Mouse (Mus musculus) kidney, embryonic 16.5 days (tissue): ENCODE data around the gene Samd13. TPM values are rescaled to one million over a fixed set of nuclear protein-coding genes. Genes with fewer than 3 reads are reported as not detected.
A peak's percentile ranks its signal among the peaks of the same experiment; 100 is the strongest.

ENCODE experiments used
- ATAC-seq: fragments of 200-750 bp; cut with Nextera tagmentation; 2 replicates; pipeline ENCODE4 v1.8.0; 2017; ENCODE audit warnings: moderate TSS enrichment; ENCODE audit not compliant: low FRiP score, low TSS enrichment
- H3K27ac ChIP-seq: fragments of 300-500 bp; sonication (generic); 2 replicates; pipeline ENCODE4 v1.5.1; 2014; ENCODE audit warnings: low read length
- H3K27me3 ChIP-seq: fragments of 300-500 bp; sonication (generic); 2 replicates; pipeline ENCODE4 v1.6.1; 2014; ENCODE audit warnings: low read length, control low read depth, mixed read lengths; ENCODE audit not compliant: insufficient read depth
- H3K36me3 ChIP-seq: fragments of 300-500 bp; sonication (generic); 2 replicates; pipeline ENCODE4 v1.6.1; 2014; ENCODE audit warnings: low read length, control low read depth, mixed read lengths; ENCODE audit not compliant: insufficient read depth
- H3K4me1 ChIP-seq: fragments of 300-500 bp; sonication (generic); 2 replicates; pipeline ENCODE4 v1.6.1; 2014; ENCODE audit warnings: low read length, control low read depth, mixed read lengths; ENCODE audit not compliant: insufficient read depth
- H3K4me2 ChIP-seq: fragments of 300-500 bp; sonication (generic); replicated peaks from 2 replicates; pipeline ENCODE4 v1.6.1; 2014; ENCODE audit warnings: low read depth, low read length
- H3K4me3 ChIP-seq: fragments of 300-500 bp; sonication (generic); 2 replicates; pipeline ENCODE4 v1.5.1; 2014; ENCODE audit warnings: mild to moderate bottlenecking, low read length
- H3K9ac ChIP-seq: fragments of 300-500 bp; sonication (generic); replicated peaks from 2 replicates; pipeline ENCODE4 v1.6.1; 2014; ENCODE audit warnings: low read length
- H3K9me3 ChIP-seq: fragments of 300-500 bp; sonication (generic); 2 replicates; pipeline ENCODE4 v1.6.1; 2016; ENCODE audit warnings: low read length, control low read depth
- WGBS: fragments of 180-500 bp; shearing (Covaris S2); extraction: QIAGEN DNeasy Blood & Tissue Kit; methylation state at CpG from one replicate; pipeline ENCODE4 v1.1.7; 2014; 5-methylcytosine and 5-hydroxymethylcytosine counted together
- polyA plus RNA-seq: library from polyadenylated mRNA; unstranded; fragments of >200 nt; fragmentation: Nextera tagmentation; extraction: Ambion mirVana; gene quantifications from 2 replicates; pipeline ENCODE4 v1.2.1, GENCODE M21; 2015

Samd13 gene
- polyA plus RNA-seq, 1 experiment from 2014 or later = 1.1 TPM

DNA sequence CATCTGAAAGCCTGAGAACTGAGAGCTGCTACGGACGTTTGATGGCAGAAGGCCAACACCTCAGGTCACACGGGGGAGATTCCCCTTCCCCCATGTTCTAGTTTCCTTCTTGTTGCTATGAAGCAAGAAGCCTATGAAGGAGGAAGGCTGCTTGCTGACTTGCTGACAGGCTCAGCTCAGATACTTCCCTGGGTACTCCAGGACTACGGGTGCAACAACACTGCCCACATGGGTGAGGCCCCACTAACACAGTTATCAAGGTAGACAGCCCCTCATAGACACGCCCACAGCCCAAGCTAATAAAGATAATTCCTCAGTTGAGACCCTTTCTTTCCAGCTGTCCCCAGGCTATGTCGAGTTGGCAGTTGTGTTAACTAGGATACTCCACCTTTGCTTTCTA is 31.7 kb downstream of the Samd13 start:
- Histone ChIP-seq H3K4me2 (no peak overlapping the region), H3K4me1 (0 out of 2 replicates have a peak, but pooled peaks cover 6% of the 10 kb centered on the region), H3K27me3 (no peaks in the 10 kb centered on the region), H3K4me3 (no peak overlapping the region), H3K9me3 (no peaks in the 10 kb centered on the region), H3K9ac (no peak overlapping the region), H3K36me3 (no peaks in the 10 kb centered on the region), H3K27ac (no peak overlapping the region)
- WGBS = 55% methylated on average over 6 of the region's 6 CpGs
- no peak for ATAC-seq

GRCm38 (mm10) chr3:146652431-146652830 is 33.0 kb downstream of the Samd13 start:
- Histone ChIP-seq H3K27ac (no peak overlapping the region), H3K9ac (no peak overlapping the region), H3K4me1 (0 out of 2 replicates have a peak, but pooled peaks cover 6% of the 10 kb centered on the region), H3K9me3 (no peaks in the 10 kb centered on the region), H3K4me2 (no peak overlapping the region), H3K36me3 (no peaks in the 10 kb centered on the region), H3K27me3 (no peaks in the 10 kb centered on the region), H3K4me3 (no peak overlapping the region)
- 91% methylated on average over 5 of the region's 5 CpGs for WGBS
- ATAC-seq = no peak

GRCm38 (mm10) chr3:146651217-146651616 is 34.2 kb downstream of the Samd13 start, which contains the start of gene 4930503B20Rik:
Gene 4930503B20Rik (minus strand): TSS chr3:146651317.
- WGBS = 85% methylated on average over 3 of the region's 3 CpGs
- no peak within 1 kb of the TSS for H3K27ac ChIP-seq

DNA sequence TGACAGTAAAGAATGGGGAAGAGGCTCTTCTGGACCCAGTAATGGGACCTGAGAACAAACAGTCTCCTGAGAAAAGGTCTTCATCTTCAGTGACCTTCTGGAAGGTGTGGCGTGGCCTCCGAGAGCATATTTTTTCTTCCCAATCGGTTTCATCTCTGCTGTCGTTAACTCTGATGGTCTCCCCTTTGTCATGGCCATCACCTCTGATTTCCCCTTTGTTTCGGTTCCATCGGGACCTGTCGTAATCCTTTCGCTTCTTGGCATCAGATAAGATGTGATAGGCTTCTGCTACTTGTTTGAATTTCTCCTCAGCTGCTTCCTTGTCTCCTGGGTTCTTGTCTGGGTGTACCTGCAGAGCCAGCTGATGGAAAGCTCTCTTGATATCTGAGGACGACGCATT is 34.7 kb downstream of the Samd13 start:
- H3K4me3 ChIP-seq = no peak overlapping the region
- WGBS = 87% methylated on average over 10 of the region's 10 CpGs
- H3K9ac ChIP-seq = no peak overlapping the region

More at GRCm38 (mm10) chr3:146651217-146651616, 34.2 kb downstream of the Samd13 start, which contains the start of gene 4930503B20Rik:
- H3K4me3 ChIP-seq = no peak within 1 kb of the TSS
- no peak for ATAC-seq
- H3K4me1 ChIP-seq = 0 out of 2 replicates have a peak, but pooled peaks cover 6% of the 10 kb centered on the region
- no peak within 1 kb of the TSS for H3K9ac ChIP-seq
- H3K9me3 ChIP-seq = no peaks in the 10 kb centered on the region
- no peaks in the 10 kb centered on the region for H3K27me3 ChIP-seq
- H3K4me2 ChIP-seq = no peak within 1 kb of the TSS
- H3K36me3 ChIP-seq = no peaks in the 10 kb centered on the region

DNA sequence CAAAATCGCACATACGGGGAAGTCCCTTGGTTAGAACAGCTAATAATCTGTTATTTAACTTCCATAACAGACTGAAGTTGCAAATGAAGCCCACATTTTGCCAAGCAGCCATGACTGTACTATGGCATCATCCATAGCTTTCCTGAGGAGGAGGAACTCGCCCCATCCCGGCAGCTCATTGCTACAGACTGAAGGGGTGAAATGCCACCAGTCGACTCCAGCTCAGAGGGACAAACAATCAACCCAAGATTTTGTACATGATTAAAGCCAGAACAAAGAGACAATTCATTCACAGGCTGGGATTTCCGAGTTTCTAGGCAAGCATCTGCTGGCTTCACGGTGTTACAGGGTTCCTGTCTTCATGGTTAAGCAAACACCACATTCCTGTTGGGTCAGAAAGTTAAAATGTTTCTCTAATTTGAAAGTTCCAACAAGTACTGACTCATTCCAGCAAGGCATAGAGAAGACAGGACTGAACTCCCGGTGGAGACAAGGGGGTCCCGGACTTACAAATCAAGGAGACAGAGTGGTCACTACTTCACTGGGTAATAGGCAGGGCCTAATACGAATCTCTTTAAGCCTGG is 36.0 kb downstream of the Samd13 start:
- no peaks in the 10 kb centered on the region for H3K4me1 ChIP-seq
- H3K9me3 ChIP-seq = no peaks in the 10 kb centered on the region
- no peaks in the 10 kb centered on the region for H3K27me3 ChIP-seq
- H3K4me3 ChIP-seq = no peak overlapping the region
- no peaks in the 10 kb centered on the region for H3K36me3 ChIP-seq
- no peak overlapping the region for H3K4me2 ChIP-seq
- WGBS = 67% methylated on average over 10 of the region's 10 CpGs
- H3K9ac ChIP-seq = no peak overlapping the region
- no peak overlapping the region for H3K27ac ChIP-seq
- no peak for ATAC-seq

More for the DNA sequence above, 34.7 kb downstream of the Samd13 start:
- ATAC-seq = no peak
- H3K36me3 ChIP-seq = no peaks in the 10 kb centered on the region
- 0 out of 2 replicates have a peak, but pooled peaks cover 6% of the 10 kb centered on the region for H3K4me1 ChIP-seq
- H3K9me3 ChIP-seq = no peaks in the 10 kb centered on the region
- H3K4me2 ChIP-seq = no peak overlapping the region
- no peak overlapping the region for H3K27ac ChIP-seq
- no peaks in the 10 kb centered on the region for H3K27me3 ChIP-seq

DNA sequence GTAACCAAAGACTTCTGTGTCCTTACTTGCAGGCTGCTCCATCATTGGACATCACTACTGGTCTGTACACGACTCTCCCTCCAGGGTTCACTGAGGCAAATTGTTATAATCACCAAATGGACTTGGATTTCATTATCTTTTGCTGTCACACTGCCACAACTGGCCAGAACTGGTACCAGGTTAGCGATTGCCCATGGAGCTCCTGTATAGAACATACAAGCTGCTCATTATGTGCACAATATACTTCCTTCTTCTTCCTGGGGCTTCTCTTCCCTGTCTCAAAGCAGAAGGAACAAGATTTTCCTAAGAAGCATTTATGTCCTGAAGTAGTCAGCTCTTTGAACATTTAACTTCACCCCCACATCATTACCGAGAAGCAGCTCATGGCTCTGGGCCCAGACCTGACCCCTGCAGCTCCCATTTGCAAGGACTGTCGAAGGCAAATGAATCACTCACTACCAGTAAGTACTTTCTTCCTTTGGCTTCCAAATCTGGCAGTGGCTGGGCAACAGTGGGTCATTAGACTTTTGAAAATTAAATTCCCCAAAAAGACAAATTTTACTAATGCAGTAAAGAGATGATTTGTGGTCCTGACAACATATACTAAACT is 43.5 kb downstream of the Samd13 start:
- Histone ChIP-seq H3K4me2 (no peak overlapping the region), H3K36me3 (no peaks in the 10 kb centered on the region), H3K9ac (no peak overlapping the region), H3K27me3 (no peaks in the 10 kb centered on the region), H3K9me3 (no peaks in the 10 kb centered on the region), H3K4me1 (no peaks in the 10 kb centered on the region), H3K4me3 (no peak overlapping the region), H3K27ac (peak overlapping the region; percentile 29; the same call in 1 of the 2 replicates)
- ATAC-seq = no peak
- 29% methylated on average over 4 of the region's 4 CpGs for WGBS

GRCm38 (mm10) chr3:146632506-146632905 is 52.9 kb downstream of the Samd13 start:
- no peak overlapping the region for H3K27ac ChIP-seq
- H3K4me3 ChIP-seq = no peak overlapping the region
- H3K4me1 ChIP-seq = peaks cover 9% of the 10 kb centered on the region
- no peak overlapping the region for H3K9ac ChIP-seq
- H3K9me3 ChIP-seq = no peaks in the 10 kb centered on the region
- ATAC-seq = no peak
- no peaks in the 10 kb centered on the region for H3K36me3 ChIP-seq
- no peaks in the 10 kb centered on the region for H3K27me3 ChIP-seq
- 84% methylated on average over 5 of the region's 5 CpGs for WGBS
- no peak overlapping the region for H3K4me2 ChIP-seq

DNA sequence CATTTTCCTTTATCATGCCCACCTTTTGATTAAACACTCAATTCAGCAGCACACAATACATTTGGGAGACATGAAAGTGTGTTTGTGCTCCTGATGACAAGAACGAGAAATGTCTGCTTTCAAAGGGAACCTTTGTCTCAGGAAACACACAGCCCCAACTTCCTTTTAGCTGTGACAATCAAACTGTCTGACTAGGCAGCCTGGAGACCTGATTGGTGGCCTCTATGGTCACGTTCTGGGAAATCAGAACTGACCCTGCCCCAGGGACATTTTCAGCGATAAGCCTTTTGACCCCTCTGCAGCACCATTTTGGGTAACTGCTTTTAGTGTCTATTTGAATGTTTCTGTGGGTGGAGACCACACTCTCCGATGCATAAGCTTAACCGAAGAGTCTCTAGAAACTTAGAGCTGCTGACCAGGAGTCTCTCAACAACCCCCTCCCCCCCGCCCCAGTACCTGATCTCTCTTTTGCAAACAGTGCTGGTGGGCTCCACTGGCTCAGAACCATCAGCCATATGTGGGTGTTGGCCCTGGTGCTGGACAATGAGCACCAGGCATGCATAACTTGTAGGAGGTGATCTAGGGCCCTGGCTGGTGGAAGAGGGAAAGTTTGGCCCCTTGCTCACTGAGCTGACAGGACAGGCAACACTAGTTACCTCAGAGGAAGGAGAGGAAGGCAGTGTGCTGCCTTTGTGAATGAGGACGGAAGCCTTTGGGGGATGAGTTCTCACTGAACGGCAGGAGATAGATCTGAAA is 57.0 kb downstream of the Samd13 start:
- peak; percentile 95 for ATAC-seq

DNA sequence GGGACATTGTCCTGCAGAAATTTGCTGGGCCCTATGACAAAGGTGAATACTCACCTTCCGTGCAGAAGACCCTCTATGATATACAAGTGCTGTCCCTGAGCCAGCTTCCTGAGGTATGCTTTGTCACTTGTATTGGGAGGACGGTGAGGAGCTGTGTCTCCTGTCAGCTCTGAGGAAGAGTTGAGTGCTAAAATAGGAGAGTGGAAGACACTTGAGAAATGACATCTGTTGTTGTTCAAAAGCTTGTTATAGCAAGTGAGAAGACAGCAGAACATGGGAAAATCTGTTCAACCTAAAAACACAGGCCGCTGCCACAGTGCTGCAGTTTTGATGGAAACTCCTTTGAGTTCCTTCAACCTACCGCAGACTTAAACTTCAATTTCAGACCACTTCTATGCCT is 59.6 kb downstream of the Samd13 start:
- Histone ChIP-seq H3K27ac (no peak overlapping the region), H3K9ac (no peak overlapping the region), H3K9me3 (no peaks in the 10 kb centered on the region), H3K36me3 (no peaks in the 10 kb centered on the region), H3K4me2 (no peak overlapping the region), H3K4me3 (no peak overlapping the region), H3K27me3 (no peaks in the 10 kb centered on the region), H3K4me1 (peaks cover 9% of the 10 kb centered on the region)
- WGBS = 72% methylated on average over 4 of the region's 4 CpGs
- ATAC-seq = no peak

More for the DNA sequence above, 57.0 kb downstream of the Samd13 start:
- peaks cover 9% of the 10 kb centered on the region for H3K4me1 ChIP-seq
- no peak overlapping the region for H3K9ac ChIP-seq
- H3K9me3 ChIP-seq = no peaks in the 10 kb centered on the region
- WGBS = 39% methylated on average over 8 of the region's 8 CpGs
- H3K27me3 ChIP-seq = no peaks in the 10 kb centered on the region
- H3K27ac ChIP-seq = peak overlapping the region; percentile 54
- peak overlapping the region; percentile 11 for H3K4me2 ChIP-seq
- H3K36me3 ChIP-seq = no peaks in the 10 kb centered on the region
- H3K4me3 ChIP-seq = no peak overlapping the region
